Mouse (Mus musculus): ENCODE results near the gene Vmn1r78.
"Not testable (repeated sequence)": the region's sequence is repeated elsewhere in the genome, so short reads cannot be mapped to it uniquely, and the experiment has no call there.

GRCm38 (mm10) chr7:12172926-12173325 is 22.9 kb downstream of the Vmn1r78 start:
- not testable (repeated sequence) for TF ChIP-seq POLR2A, CTCF (IDR thresholded peaks at IDR 0.05; ENCODE audit: insufficient read depth, low read depth, low read length)
